Mouse (Mus musculus) hindbrain, embryonic 11.5 days (tissue): ENCODE results near the gene Patz1. TPM values are rescaled to one million over a fixed set of nuclear protein-coding genes. Genes with fewer than 3 reads are reported as not detected.

Experiments used
- ATAC-seq: fragments of 200-750 bp; cut with Nextera tagmentation; 2 replicates; pipeline ENCODE4 v1.8.0; 2017; ENCODE audit warnings: mild to moderate bottlenecking, moderate TSS enrichment, moderate library complexity; ENCODE audit not compliant: low FRiP score
- DNase-seq: peaks from one replicate; pipeline ENCODE4 v3.0.0-alpha.2; 2015; ENCODE audit warnings: low spot score
- H3K27ac ChIP-seq: fragments of 300-500 bp; sonication (generic); 2 replicates; pipeline ENCODE4 v1.5.1; 2014; ENCODE audit warnings: mild to moderate bottlenecking, low read depth, low read length
- H3K27me3 ChIP-seq: fragments of 300-500 bp; sonication (generic); 2 replicates; pipeline ENCODE4 v1.6.1; 2014; ENCODE audit warnings: mild to moderate bottlenecking, low read length, moderate library complexity, mixed read lengths; ENCODE audit not compliant: control insufficient read depth, insufficient read depth
- H3K36me3 ChIP-seq: fragments of 300-500 bp; sonication (generic); 2 replicates; pipeline ENCODE4 v1.6.1; 2014; ENCODE audit warnings: mild to moderate bottlenecking, low read length, moderate library complexity, mixed read lengths; ENCODE audit not compliant: control insufficient read depth, insufficient read depth
- H3K4me1 ChIP-seq: fragments of 300-500 bp; sonication (generic); replicated peaks from 2 replicates; pipeline ENCODE4 v1.6.1; 2014; ENCODE audit warnings: low read length, mixed read lengths; ENCODE audit not compliant: control insufficient read depth, insufficient read depth
- H3K4me2 ChIP-seq: fragments of 300-500 bp; sonication (generic); replicated peaks from 2 replicates; pipeline ENCODE4 v1.6.1; 2014; ENCODE audit warnings: mild to moderate bottlenecking, low read depth, low read length
- H3K4me3 ChIP-seq: fragments of 300-500 bp; sonication (generic); 2 replicates; pipeline ENCODE4 v1.5.1; 2014; ENCODE audit warnings: low read depth, low read length
- H3K9ac ChIP-seq: fragments of 300-500 bp; sonication (generic); 2 replicates; pipeline ENCODE4 v1.6.1; 2014; ENCODE audit warnings: low read depth, low read length
- H3K9me3 ChIP-seq: fragments of 300-500 bp; sonication (generic); 2 replicates; pipeline ENCODE4 v1.6.1; 2016; ENCODE audit warnings: low read length; ENCODE audit not compliant: control insufficient read depth
- WGBS: fragments of 180-500 bp; shearing (Covaris S2); extraction: QIAGEN DNeasy Blood & Tissue Kit; methylation state at CpG from one replicate; pipeline ENCODE4 v1.1.7; 2014; 5-methylcytosine and 5-hydroxymethylcytosine counted together
- polyA plus RNA-seq: library from polyadenylated mRNA; unstranded; fragments of >200 nt; fragmentation: Nextera tagmentation; extraction: Ambion mirVana; gene quantifications from 2 replicates; pipeline ENCODE4 v1.2.1, GENCODE M21; 2014

The Patz1 gene
- polyA plus RNA-seq, 1 experiment from 2014 or later: 91.2 TPM

DNA sequence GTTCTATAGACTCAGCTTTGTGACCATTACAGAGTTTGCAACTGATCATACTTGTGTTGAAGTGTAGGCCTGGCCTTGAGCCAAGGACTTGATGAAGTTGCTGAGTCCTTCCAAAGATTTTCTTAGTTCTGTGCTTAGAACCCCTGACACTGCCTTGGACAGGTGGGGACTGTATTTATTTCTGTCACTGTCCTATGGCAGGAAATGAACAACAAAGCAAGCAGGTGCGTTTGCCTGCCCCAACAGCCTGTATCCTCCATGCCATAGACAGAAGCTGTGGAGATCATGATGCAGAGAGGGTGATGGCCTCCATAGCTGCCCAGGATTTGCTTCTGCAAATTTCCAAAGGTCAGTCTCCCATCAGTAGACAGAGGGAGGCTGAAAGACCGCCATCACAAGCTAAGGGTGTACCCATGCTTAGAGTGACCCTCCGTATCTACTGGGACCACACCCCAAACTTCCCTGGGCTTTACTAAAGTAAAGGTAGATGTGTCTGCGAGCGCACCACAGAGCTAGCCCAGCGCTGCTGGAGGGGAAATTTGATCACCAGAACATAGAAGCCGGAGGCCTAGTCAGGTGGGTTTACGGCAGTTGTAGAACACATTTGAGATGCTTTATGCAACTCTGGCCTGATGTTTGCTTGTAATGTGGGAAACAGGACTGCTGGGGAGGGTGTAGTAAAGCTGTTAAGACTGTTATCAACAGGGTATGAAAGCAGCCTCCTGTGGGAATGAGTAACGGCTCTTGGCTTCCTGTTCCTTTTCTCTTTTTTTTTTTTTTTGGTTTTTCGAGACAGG lies 22.3 kb downstream of the Patz1 start:
- WGBS: 89% methylated on average over 10 of the region's 10 CpGs
- H3K36me3 ChIP-seq: peaks cover 32% of the 10 kb centered on the region
- no peak for DNase-seq
- H3K4me3 ChIP-seq: no peak overlapping the region
- no peak for ATAC-seq
- no peak overlapping the region for H3K9ac ChIP-seq
- H3K4me2 ChIP-seq: no peak overlapping the region
- no peak overlapping the region for H3K27ac ChIP-seq
- no peaks in the 10 kb centered on the region for H3K4me1 ChIP-seq
- no peaks in the 10 kb centered on the region for H3K9me3 ChIP-seq
- no peaks in the 10 kb centered on the region for H3K27me3 ChIP-seq

DNA sequence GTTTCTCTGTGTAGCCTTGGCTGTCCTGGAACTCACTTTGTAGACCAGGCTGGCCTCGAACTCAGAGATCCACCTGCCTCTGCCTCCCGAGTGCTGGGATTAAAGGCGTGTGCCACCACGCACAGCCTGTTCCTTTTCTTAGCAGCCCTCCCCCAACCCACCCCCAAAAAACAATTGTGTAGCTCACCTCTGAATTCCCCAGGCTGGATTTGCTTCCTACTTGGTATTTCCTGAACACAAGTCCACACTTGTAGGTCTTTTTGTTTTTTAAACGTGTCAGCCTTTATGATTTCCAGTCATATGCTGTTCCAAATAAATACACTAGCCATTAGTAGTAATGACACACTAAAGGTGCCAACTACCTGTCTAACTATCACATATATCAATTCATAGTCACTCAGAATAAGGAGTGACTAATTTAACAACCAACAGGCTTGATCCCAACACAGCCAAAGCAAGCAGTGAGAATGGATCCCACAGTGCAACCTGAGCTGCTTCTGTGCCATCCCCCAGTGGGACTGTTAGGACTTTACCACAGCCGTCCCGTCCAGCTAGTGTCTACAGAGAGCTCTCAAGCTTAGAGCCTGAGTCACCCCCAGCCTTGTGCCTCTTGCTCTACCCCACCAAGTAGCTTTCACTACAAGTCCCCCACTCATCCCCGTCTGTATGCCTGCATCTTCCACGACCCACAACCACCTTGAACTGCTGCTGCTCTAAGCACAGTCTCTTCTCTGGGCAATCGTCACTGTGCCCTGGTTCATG lies 23.1 kb downstream of the Patz1 start:
- Histone ChIP-seq H3K4me1 (no peaks in the 10 kb centered on the region), H3K4me3 (no peak overlapping the region), H3K9ac (no peak overlapping the region), H3K36me3 (peaks cover 26% of the 10 kb centered on the region), H3K27me3 (no peaks in the 10 kb centered on the region), H3K9me3 (no peaks in the 10 kb centered on the region), H3K4me2 (no peak overlapping the region), H3K27ac (no peak overlapping the region)
- ATAC-seq (no peak), DNase-seq (no peak)
- 85% methylated on average over 9 of the region's 10 CpGs for WGBS

DNA sequence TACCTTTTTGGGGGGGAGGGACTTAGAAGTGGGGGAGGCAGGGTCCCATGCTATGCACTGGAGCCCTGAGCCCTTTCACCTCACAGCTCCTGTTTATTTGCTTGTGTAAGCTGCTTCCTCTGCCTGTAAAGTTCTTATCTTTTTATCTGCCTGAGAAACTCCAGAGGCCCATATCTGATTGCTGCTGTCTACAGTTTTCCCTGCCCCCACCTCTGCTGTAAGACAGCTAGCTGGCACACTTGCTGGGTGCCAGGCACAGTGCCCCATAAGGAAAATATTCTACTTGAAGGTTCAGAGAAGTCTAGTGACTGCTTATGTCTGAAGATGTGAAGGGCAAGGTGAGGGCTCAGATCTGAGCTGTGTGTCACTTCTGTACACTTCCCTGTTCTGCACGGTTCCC lies 24.6 kb downstream of the Patz1 start:
- Histone ChIP-seq H3K27me3 (no peaks in the 10 kb centered on the region), H3K9me3 (no peaks in the 10 kb centered on the region), H3K4me3 (no peak overlapping the region), H3K4me1 (no peaks in the 10 kb centered on the region), H3K4me2 (no peak overlapping the region), H3K36me3 (peaks cover 16% of the 10 kb centered on the region), H3K27ac (no peak overlapping the region), H3K9ac (no peak overlapping the region)
- DNase-seq (no peak), ATAC-seq (no peak; the same call in 1 of the 2 replicates)
- WGBS: 96% methylated on average over 1 of the region's 1 CpGs

DNA sequence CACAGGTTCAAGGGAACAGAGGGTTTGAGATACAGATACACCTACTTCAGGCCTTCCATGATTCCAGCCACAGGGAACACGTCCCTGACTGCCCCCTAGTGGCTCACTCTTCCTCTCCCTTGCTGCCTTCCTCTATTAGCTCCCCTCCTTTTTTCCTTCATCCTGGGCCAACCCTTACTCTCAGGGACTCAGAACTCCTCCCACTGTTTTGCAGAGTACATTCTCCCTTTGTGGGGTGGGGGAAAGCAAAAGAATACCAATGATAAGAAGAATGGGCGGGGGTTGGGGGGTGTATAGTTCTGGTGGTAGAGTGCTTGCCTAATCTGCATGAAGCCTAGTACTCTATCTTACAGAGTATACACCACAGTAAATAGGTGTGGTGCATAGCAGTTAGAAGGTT lies 25.5 kb downstream of the Patz1 start:
- Histone ChIP-seq H3K27me3 (no peaks in the 10 kb centered on the region), H3K27ac (no peak overlapping the region), H3K4me2 (no peak overlapping the region), H3K36me3 (peaks cover 16% of the 10 kb centered on the region), H3K4me3 (no peak overlapping the region), H3K9me3 (no peaks in the 10 kb centered on the region), H3K9ac (no peak overlapping the region), H3K4me1 (no peaks in the 10 kb centered on the region)
- WGBS: 27% methylated on average over 2 of the region's 2 CpGs
- DNase-seq (peak; percentile 65), ATAC-seq (peak; percentile 71)

DNA sequence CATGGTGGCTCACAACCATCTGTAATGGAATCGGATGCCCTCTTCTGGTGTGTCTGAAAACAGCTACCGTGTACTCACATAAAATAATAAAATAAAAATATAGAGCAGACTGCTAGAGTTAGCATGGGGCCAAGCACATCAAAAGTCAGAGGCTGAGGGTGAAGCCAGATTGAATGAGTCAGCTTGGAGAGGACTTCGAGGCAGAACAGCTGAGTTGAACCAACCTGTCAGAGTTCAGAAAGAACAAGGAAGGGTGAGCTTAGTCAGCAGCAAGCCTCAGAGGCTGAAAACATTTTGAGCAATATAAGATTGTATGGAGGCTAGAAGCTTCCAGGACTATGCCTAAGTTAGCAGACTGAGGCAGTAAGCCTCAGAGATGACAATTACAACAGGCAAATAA lies 29.6 kb downstream of the Patz1 start:
- Histone ChIP-seq H3K4me1 (no peaks in the 10 kb centered on the region), H3K4me3 (no peak overlapping the region), H3K4me2 (no peak overlapping the region), H3K27ac (no peak overlapping the region), H3K9me3 (no peaks in the 10 kb centered on the region), H3K36me3 (0 out of 2 replicates have a peak, but pooled peaks cover 2% of the 10 kb centered on the region), H3K9ac (no peak overlapping the region), H3K27me3 (no peaks in the 10 kb centered on the region)
- no peak for ATAC-seq
- DNase-seq: no peak
- WGBS: 94% methylated on average over 3 of the region's 3 CpGs

DNA sequence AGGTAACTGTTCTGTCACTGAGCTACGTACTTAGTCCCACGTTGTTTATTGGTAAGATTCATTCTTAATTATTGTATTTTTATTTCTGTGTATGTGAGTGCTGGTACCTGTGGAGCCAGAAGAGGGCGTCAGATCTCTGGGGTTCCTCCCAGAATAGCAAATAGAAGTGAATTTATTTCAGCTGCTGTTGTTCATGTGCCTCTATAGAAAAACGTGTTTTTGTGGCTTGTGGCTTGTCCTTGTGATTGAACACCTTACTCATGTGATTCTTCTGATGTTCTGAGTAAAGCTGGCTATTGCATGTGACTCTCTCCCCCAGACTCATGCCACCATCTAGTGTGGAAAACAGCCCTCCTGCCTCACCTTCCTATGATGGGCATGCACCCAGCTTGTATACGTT lies 39.6 kb downstream of the Patz1 start:
- 75% methylated on average over 5 of the region's 5 CpGs for WGBS
- Histone ChIP-seq H3K4me1 (peaks cover 2% of the 10 kb centered on the region; the same call in 1 of the 2 replicates), H3K27ac (no peak overlapping the region), H3K9me3 (no peaks in the 10 kb centered on the region), H3K36me3 (no peaks in the 10 kb centered on the region), H3K4me2 (no peak overlapping the region), H3K27me3 (no peaks in the 10 kb centered on the region), H3K4me3 (no peak overlapping the region), H3K9ac (no peak overlapping the region)
- ATAC-seq (no peak), DNase-seq (no peak)

DNA sequence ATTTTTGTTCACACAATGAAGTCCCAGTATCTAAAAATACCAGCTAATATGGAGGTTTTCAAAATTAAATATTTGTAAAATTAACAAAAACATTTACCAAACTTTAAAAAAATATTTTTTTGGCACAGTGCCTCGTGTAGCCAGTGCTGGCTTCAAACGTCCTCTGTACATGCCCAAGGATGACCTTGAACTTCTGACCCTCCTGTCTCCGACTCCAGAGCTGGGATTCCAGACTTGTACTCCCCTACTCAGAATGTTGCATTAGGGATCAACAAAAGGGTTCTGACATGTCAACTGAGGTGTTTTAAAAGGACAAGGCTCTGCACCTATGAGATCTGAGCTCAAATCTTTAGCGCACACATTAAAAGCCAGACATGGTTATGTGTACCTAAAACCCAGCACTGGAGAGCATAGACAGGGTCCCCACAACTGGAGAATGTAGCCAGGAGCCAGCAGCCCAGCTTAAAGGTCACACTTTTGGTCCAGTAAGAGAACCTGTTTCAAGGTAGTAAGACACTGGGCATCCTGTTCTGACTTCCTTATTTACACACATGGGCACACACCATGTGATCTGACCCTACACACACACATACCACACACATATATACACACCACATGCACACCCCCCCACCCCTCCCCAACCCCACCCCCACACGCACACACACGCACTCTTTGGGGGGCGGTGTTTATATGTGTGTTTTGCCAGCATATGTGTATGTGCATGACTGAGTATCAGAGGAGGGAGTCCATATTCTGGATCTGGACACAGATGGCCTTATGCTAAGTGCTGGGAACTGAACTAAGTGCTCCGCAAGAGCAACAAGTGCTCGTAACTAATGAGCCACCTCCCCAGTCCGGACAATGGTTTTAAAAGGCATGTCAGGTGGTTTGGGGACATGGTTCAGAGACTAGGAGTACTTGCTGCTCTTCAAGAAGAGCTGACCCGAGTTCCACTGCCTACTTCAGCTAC lies 40.4 kb downstream of the Patz1 start:
- ATAC-seq (no peak), DNase-seq (no peak)
- Histone ChIP-seq H3K36me3 (no peaks in the 10 kb centered on the region), H3K9ac (no peak overlapping the region), H3K4me2 (no peak overlapping the region), H3K4me1 (peaks cover 2% of the 10 kb centered on the region; the same call in 1 of the 2 replicates), H3K9me3 (no peaks in the 10 kb centered on the region), H3K27ac (no peak overlapping the region), H3K4me3 (no peak overlapping the region), H3K27me3 (no peaks in the 10 kb centered on the region)
- 79% methylated on average over 11 of the region's 11 CpGs for WGBS

DNA sequence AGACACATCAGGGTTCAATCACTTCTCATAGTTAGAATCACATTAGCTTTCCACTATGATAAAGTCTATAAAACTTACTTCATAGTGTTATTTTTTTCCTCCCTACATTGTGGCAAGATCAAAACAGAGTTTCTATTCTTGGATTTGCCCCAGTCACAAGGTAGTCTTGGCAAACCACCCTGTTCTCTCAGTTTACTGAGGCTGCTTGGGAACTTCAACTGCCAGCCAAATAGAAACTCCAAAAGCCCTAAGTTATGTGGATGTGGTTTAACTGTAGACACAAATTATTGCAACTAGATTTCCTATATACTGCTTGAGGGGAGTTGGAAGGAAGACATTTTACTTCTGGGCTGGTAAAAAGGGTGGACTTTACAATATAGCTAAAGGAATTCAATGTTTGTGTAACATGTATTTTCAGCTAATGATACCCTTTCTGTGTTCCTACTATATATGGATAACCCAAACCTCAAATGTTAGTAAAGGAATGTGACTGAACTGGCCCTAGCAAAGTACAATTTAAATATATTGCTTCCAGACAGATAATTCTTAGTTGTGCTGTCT lies 41.3 kb downstream of the Patz1 start, which contains the start of gene Pik3ip1:
TSS of gene Pik3ip1 (plus strand) at position 511 of the 561 bp plus-strand sequence.
- no peak for ATAC-seq
- H3K9me3 ChIP-seq: no peaks in the 10 kb centered on the region
- H3K27ac ChIP-seq: peak within 1 kb of the TSS; percentile 30

More for the DNA sequence above, 41.3 kb downstream of the Patz1 start, which contains the start of gene Pik3ip1:
- DNase-seq: no peak
- H3K9ac ChIP-seq: peak within 1 kb of the TSS; percentile 61
- no peaks in the 10 kb centered on the region for H3K27me3 ChIP-seq
- H3K4me2 ChIP-seq: peak within 1 kb of the TSS; percentile 88
- H3K4me1 ChIP-seq: peaks cover 2% of the 10 kb centered on the region; the same call in 1 of the 2 replicates
- no peaks in the 10 kb centered on the region for H3K36me3 ChIP-seq
- peak within 1 kb of the TSS; percentile 40 for H3K4me3 ChIP-seq
